Mouse (Mus musculus) MN1 (cell line): ENCODE measurements at regions not wholly inside any gene's neighbourhood (a gene's known extent, or its start where the extent isn't known, plus 50 kb on each side); places are given as distances from the start of the nearest gene placed in this dataset.
A peak's percentile ranks its signal among the peaks of the same experiment; 100 is the strongest.
"Not testable (repeated sequence)": the region's sequence is repeated elsewhere in the genome, so short reads cannot be mapped to it uniquely, and the experiment has no call there.

Experiments used
- DNase-seq: peaks from one replicate; pipeline ENCODE4 v3.0.0-alpha.2; 2016; ENCODE audit warnings: low spot score

GRCm38 (mm10) chr13:11030874-11031273, 670.2 kb upstream of the Chrm3 start:
- DNase-seq = not testable (repeated sequence)

GRCm38 (mm10) chr13:11030381-11030780, 669.7 kb upstream of the Chrm3 start:
- no peak for DNase-seq

DNA sequence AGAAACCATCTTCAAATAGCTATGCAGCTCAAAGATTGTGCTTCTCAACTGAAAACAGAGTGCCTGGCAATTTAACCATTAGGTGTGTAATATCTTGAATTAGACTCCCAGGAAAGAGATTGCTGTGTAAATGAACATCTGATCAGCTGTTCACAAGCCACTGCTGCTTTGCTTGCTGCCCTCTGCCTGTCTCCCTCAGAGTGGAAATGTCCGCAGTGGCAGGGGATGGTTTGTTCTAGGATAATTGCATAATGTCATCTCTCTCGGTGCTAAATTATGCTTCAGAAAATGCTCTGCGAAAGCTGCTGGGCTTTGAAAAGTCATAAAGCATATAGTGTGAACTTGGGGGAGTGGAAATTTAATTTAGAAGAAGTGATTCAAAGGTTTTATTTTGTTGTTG, 665.3 kb upstream of the Chrm3 start:
- no peak for DNase-seq

DNA sequence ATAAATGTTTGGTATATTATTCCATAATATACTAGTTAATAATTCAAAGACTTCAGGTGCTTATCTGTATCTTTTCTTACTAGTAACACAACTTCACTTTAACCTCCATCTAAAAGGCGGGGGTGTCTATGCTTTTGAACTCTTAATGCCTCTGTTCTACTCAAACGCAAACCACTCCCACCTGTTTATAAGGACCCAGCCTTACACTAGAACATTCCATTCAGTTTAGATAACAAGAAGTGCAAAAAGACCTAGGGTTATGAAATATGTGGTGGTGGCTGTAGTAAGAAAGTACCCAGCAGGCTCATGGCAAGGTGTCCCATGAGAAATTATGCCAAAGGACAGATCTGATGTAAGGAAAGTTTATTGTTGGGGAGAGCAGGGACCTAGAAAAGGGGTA, 663.8 kb upstream of the Chrm3 start:
- no peak for DNase-seq

- peak; percentile 56 for DNase-seq
Observed at GRCm38 (mm10) chr13:11017584-11017983, 656.9 kb upstream of the Chrm3 start.

GRCm38 (mm10) chr13:11005374-11005773, 644.7 kb upstream of the Chrm3 start:
- no peak for DNase-seq

GRCm38 (mm10) chr13:10991151-10991550, 630.5 kb upstream of the Chrm3 start:
- no peak for DNase-seq

DNA sequence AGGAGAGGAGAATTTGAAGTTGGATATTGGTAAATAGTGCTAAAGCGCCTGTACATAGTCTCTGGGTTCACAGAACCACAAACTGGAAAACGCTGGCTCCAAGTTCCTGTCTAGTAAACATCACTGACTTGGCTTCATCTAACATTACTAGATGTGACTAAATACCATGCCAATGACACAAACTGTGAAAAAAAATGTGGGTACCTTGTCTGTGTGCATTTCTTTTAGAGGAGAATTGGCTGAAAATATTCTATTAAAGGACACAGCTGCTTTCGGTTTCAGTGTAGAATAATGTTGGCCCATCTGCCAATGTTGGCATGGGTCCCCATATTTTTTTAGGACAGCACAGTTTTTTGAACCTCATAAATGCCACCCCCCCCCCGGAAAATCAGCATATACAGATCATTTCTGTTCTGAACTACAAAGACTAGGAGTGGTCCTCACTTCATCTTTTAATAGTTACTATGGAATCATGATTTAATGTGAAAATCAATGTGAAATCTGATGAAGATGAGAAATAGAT, 629.9 kb upstream of the Chrm3 start:
- no peak for DNase-seq

- DNase-seq = no peak
Observed at GRCm38 (mm10) chr13:10989095-10989814, 628.6 kb upstream of the Chrm3 start.

- no peak for DNase-seq
Observed at GRCm38 (mm10) chr13:10983736-10984135, 623.1 kb upstream of the Chrm3 start.

DNA sequence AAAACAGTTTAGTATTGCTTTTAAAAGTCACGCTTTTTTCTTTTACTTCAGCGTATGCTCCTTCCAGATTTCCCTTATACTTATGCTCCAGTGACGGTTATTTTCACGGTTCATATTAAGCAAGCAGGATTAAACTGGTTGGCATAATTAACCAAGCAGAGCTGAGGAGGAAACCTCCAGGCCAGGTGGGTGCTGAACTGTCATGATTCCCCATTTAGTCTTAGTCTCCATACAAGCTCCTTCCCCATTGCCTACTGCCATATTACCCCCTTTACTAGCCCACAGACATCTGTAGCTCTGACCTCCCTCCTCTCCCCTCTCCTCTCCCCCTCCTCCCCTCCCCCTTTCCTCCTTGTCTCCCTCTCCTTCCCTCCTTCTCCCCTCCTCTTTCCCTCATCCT, 621.9 kb upstream of the Chrm3 start:
- DNase-seq = no peak

GRCm38 (mm10) chr13:10971932-10972331, 611.3 kb upstream of the Chrm3 start:
- DNase-seq = no peak

GRCm38 (mm10) chr13:10970721-10971120, 610.1 kb upstream of the Chrm3 start:
- DNase-seq = no peak

DNA sequence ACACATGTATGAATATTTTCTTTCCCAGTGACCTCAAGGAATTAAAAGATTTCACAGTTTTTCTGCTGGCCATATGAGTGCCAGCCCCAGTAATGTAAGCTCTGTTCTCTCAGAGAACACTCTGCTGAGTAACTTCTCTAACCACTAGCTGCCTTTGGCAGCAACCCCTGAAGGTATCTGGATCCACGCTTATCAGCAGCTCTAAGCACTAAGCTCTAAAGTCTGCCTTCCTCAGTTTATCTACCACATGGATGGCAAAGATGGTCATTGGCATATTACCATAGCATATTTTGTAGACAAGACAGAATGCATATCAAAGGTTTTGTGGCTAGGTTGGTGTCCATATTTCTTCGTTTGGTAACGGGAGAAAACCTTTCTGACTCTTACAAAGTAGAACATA, 592.3 kb upstream of the Chrm3 start:
- no peak for DNase-seq

DNA sequence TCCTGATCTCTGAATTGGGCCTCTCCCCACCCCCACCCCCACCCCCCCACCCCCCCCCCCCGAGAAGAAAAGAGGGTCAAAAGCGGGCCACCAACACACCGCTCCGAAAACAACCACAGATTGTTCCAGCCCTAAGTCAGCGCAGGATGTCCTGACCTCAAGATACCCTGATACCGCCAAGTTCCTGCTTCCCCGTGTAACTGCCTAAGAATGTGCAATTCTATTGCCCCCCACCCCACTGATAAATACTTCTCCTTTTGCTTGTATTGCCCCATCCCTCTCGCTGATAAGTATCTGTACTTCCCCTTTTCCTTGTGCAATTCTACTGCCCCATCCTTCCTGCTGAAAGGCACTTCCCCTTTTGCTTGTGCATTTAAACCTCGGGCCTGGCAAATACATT, 590.0 kb upstream of the Chrm3 start:
- not testable (repeated sequence) for DNase-seq

DNA sequence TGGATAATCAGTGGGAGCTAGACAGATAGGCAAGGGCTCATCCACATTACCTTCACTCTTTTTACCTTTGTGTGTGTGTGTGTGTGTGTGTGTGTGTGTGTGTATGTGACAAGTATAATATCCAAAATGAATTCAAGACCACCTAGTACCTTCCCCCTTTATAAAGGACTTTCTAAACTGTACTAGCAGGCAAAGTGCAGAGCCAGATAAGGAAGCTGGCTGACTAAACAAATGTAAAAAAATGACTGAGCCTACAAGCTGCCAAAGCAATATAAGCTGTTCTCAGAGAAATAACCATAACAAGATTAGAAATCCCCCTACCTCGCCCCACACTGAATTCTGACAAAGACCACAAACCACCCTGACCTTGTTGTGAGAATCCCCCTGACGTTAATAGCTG, 586.8 kb upstream of the Chrm3 start:
- DNase-seq = no peak

- DNase-seq = no peak
Observed at GRCm38 (mm10) chr13:10943877-10944276, 583.2 kb upstream of the Chrm3 start.

GRCm38 (mm10) chr13:10942031-10942655, 581.5 kb upstream of the Chrm3 start:
- no peak for DNase-seq

- no peak for DNase-seq
Observed at GRCm38 (mm10) chr13:10938233-10938632, 577.6 kb upstream of the Chrm3 start.

- DNase-seq = no peak
Observed at GRCm38 (mm10) chr13:10930741-10931140, 570.1 kb upstream of the Chrm3 start.

DNA sequence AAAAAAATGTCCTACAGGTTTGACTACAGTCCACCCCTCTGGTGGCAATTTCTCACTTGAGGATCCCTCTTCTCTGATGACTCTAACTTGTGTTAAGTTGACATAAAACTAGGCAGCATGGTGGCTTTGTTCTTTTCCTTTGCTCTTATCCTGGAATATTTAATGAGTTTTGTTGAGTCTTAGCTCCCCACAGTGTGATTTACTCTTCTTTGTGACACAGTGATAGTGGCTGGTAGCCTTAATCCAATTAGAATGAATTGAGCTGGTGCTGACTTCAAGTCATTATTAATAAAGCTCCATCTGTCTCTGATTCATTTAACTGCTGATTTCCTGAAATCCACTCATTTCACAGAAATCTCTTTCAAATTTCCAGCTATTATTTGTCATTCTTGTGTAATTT, 553.7 kb upstream of the Chrm3 start:
- no peak for DNase-seq

DNA sequence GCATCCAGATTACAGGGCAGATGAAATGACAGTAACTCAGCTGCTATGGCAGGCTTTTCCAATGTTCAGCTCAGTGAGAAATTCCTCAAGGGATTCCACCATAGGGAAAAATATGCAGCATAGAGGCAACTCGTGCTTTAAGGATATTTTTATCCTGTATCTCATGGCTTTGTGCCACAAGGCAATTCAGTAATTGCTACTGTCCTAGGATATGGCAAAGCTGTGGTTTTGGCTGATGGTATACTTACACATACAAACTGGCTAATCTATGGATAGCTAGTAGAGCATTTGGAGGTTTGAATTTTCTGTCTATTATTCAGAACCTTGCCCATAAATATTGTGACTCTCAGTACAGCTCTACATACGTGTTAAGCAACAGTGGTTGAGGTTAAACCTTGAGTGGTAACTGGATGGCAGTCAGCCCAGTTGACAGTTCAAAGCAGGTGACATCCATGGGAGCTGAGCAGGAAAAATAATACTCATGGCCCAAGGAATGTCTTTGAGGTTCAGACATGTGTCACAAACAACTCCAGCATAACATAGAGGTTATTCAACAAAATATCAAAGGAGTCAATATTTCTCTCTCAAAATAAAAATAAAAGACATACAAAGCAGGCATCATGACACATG, 548.6 kb upstream of the Chrm3 start:
- no peak for DNase-seq

GRCm38 (mm10) chr13:10867864-10868263, 507.2 kb upstream of the Chrm3 start:
- peak; percentile 16 for DNase-seq
